Mouse (Mus musculus) neural tube, embryonic 14.5 days (tissue): ENCODE results near the gene Olfr1357. TPM values are rescaled to one million over a fixed set of nuclear protein-coding genes. Genes with fewer than 3 reads are reported as not detected.

ENCODE experiments used
- polyA plus RNA-seq: library from polyadenylated mRNA; unstranded; fragments of >200 nt; fragmentation: Nextera tagmentation; extraction: Ambion mirVana; gene quantifications from 2 replicates; pipeline ENCODE4 v1.2.1, GENCODE M21; 2014

Gene Olfr1357
- polyA plus RNA-seq, 1 experiment from 2014 or later = not detected

Other genes starting within 250 kb of the Olfr1357 start
- 312 and 336 TPM in 2 replicates for gene Rrp1, start 205.0 kb downstream of the Olfr1357 start, polyA plus RNA-seq
- gene Cstb, start 192.4 kb downstream of the Olfr1357 start, polyA plus RNA-seq = 96.7 and 110 TPM in 2 replicates
- 22.8 and 36.1 TPM in 2 replicates for gene Pdxk, start 153.1 kb downstream of the Olfr1357 start, polyA plus RNA-seq
- not detected in 2 replicates for gene Olfr1358, start 100.6 kb downstream of the Olfr1357 start, polyA plus RNA-seq
- gene Ilvbl, start 43.7 kb downstream of the Olfr1357 start, polyA plus RNA-seq = 42.7 and 46.3 TPM in 2 replicates
- gene Syde1, start 26.1 kb downstream of the Olfr1357 start, polyA plus RNA-seq = 2.3 and 4.3 TPM in 2 replicates
- gene Casp14, start 100.2 kb upstream of the Olfr1357 start, polyA plus RNA-seq = not detected in 2 replicates
- gene Ccdc105, start 135.0 kb upstream of the Olfr1357 start, polyA plus RNA-seq = 0.20 and 0.40 TPM in 2 replicates
- 10.3 and 10.8 TPM in 2 replicates for gene Slc1a6, start 162.4 kb upstream of the Olfr1357 start, polyA plus RNA-seq
- not detected in 2 replicates for gene Olfr1356, start 234.1 kb upstream of the Olfr1357 start, polyA plus RNA-seq